Mouse (Mus musculus) stomach, postnatal 0 days (tissue): ENCODE data around the gene Kcne2.

Source experiments
- CTCF ChIP-seq: IDR thresholded peaks from 2 replicates; pipeline ENCODE4 v1.5.1; 2016; ENCODE audit warnings: antibody characterized with exemption, low read depth, mild to moderate bottlenecking, moderate library complexity
- EP300 ChIP-seq: optimal IDR thresholded peaks from 2 replicates; pipeline ENCODE3; 2016; ENCODE audit warnings: antibody characterized with exemption

DNA sequence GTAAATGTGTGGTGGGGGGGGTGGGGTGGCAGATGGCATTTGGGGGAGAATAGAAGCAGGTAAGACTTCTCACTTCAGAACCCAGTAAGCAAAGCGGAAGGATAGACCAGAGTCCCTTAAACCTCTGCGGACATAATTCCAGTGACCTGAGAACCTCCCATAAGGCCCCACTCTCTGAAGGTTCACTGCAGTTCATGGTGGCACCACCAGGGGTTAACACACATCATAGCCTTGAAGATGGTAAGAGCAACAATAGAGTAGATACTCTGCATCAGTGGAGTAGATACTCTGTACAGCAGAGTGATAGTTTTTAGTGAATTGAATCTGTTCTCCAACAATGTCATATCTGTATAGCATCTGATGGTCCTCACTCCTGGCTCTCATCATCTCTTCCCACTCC lies 13.3 kb downstream of the Kcne2 start:
- TF ChIP-seq CTCF (peak; percentile 49), EP300 (no peak)
